Mouse (Mus musculus): Measurements from ENCODE around the gene Nrxn2.

The Nrxn2 gene

DNA sequence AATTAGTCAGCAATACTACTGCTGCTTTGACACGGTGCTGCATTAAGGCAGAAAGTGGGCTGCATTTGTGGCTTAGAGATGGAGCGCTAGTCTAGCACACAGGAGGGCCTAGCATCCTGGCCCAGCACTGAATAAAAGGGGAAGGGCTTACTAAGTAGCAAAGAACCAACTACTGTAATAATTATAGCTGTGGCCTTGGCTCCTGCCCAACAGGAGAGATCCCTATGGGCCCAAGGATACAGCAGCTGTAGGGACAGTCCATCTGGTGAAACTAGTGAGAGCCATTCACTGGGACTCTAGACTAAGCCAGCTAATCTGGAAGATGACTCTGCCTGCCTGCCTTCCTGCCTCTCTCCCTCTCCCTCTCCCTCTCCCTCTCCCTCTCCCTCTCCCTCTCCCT is 147.9 kb downstream of the Nrxn2 start:
- in situ Hi-C loops (cut with MboI, MseI): no loop called here

DNA sequence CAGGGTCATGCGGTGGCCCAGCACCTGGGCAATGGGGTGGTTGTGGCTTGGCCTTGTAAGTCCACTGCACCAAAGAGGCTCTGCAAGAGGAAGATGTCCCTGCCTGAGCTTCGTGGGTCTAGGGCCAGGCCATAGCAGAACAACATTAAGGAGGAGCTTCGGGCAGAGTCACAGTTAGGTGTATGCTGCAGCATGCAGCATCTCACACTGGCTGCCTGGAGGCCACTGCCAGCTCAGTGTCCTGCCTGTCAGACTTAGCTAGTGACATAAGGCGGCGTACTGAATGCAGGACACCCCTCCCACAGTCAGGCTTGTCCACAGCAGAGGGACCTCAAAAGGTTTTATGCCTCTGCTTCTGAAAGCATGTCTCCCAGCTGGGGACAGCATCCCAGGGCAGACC is 150.5 kb downstream of the Nrxn2 start:
- in situ Hi-C loops (cut with MboI, MseI): no loop called here

DNA sequence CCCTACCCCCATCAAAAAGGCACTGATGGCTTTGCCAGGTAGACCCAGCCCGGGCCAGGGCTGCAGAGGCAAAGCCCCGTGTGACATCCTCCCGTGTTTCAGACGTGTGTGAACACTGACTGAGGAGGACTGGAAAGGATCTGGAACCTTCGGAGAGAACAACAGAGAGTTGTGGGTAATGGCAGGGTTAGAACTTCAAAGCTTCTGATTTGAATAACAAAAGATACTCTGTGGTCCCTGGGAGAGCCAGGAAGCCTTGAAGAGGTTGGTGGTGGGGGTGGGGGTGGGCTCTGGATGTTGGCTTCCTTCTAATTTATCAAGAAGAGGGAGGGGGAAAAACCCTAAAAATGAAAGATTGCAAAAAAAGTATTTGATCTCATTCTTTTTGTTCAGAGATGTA is 151.0 kb downstream of the Nrxn2 start:
- in situ Hi-C loops (cut with MboI, MseI): no loop called here

DNA sequence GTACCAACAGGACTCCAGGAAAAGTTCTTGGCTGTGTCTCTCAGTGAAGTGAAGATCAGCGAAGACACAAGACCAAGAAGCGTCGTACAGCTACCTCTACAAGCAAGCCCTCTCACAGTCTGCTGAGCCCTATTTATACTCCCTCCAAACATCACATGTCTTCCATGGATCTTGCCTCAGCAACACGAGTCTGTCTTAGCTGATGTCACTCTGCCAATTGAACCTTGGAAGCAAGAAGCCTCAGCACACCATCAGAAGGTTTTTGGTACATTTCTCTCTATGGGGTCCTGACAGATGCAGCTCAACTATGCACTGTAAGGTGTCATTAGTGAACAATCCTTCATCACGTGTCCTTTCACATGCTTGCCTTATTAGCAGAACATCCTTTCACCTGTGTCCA is 152.9 kb downstream of the Nrxn2 start:
- in situ Hi-C loops (cut with MboI, MseI): loop anchor here (5.0 kb wide), 1 partner anchor 79 kb away; no protein-coding TSS in a partner anchor

DNA sequence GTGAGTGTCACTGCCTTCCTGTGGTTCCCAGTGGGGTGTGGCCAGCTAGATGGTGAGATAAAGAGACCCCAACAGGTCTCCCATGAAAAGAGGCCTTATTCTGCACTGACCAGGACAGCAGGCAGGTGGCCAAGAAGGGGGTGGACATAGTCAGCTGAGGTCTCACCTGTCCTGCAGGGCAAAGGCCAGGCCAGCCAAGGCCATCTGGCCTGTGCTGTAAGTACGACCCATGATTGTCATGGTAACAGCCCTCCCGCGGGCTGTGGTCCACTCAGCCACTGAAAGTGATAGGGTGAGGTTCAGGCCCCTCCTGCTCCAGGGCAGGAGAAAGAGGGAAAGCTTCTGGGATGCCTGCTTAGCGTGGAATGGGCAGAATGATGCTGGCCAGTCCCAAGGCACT is 153.5 kb downstream of the Nrxn2 start:
- in situ Hi-C loops (cut with MboI, MseI): loop anchor here (5.0 kb wide), 1 partner anchor 80 kb away; no protein-coding TSS in a partner anchor
